Mouse (Mus musculus) megakaryocyte-erythroid progenitor cell, adult 5-6 weeks (primary cell): Measurements from ENCODE around the gene Hist3h2a. TPM values are rescaled to one million over a fixed set of nuclear protein-coding genes. Genes with fewer than 3 reads are reported as not detected.
"Not testable (repeated sequence)": the region's sequence is repeated elsewhere in the genome, so short reads cannot be mapped to it uniquely, and the experiment has no call there.

Source experiments
- ATAC-seq: replicated peaks from 2 replicates; pipeline ENCODE4 v1.8.0; 2016; ENCODE audit warnings: mild to moderate bottlenecking, inconsistent platforms; ENCODE audit not compliant: severe bottlenecking, poor library complexity, low FRiP score, low TSS enrichment
- total RNA-seq, 2 experiments: library from RNA; stranded (forward) in 1 of 2; stranded (reverse) in 1 of 2; fragments of 200-1000, 215-1000 nt in 1 of 2; fragments of >200 nt in 1 of 2; fragmentation: Nextera tagmentation in 1 of 2; gene quantifications; 2 replicates each; pipeline ENCODE4 v1.2.3; 2014 to 2017

The Hist3h2a gene
- total RNA-seq, 2 experiments from 2014 or later, result 29.7 to 296 TPM

- ATAC-seq, result no peak
Measured at GRCm38 (mm10) chr11:58944136-58944535, 10.3 kb upstream of the Hist3h2a start.

GRCm38 (mm10) chr11:58947306-58947705 lies 7.2 kb upstream of the Hist3h2a start:
- no peak for ATAC-seq

GRCm38 (mm10) chr11:58947798-58948528 lies 6.5 kb upstream of the Hist3h2a start:
- ATAC-seq, result peak; percentile 50

GRCm38 (mm10) chr11:58948542-58949479 lies 5.7 kb upstream of the Hist3h2a start, which contains the start of gene Hist3h2ba:
Hist3h2ba (plus strand) TSS chr11:58948920.
- ATAC-seq, result peak; percentile 80

- no peak for ATAC-seq
Measured at GRCm38 (mm10) chr11:58949480-58950431, 4.7 kb upstream of the Hist3h2a start.

GRCm38 (mm10) chr11:58951210-58951609 lies 3.3 kb upstream of the Hist3h2a start:
- ATAC-seq, result no peak

- no peak; the same call in 1 of the 2 replicates for ATAC-seq
Measured at GRCm38 (mm10) chr11:58953351-58954169, 925 bp upstream of the Hist3h2a start.

- not testable (repeated sequence) for ATAC-seq
Measured at GRCm38 (mm10) chr11:58954170-58954419, 390 bp upstream of the Hist3h2a start.

GRCm38 (mm10) chr11:58955143-58955867 lies 820 bp downstream of the Hist3h2a start:
- ATAC-seq, result no peak

- no peak for ATAC-seq
Measured at GRCm38 (mm10) chr11:58955868-58956257, 1.4 kb downstream of the Hist3h2a start.

- ATAC-seq, result no peak
Measured at GRCm38 (mm10) chr11:58957226-58957914, 2.9 kb downstream of the Hist3h2a start.

- ATAC-seq, result no peak
Measured at GRCm38 (mm10) chr11:58958536-58958935, 4.1 kb downstream of the Hist3h2a start.

GRCm38 (mm10) chr11:58959186-58959825 lies 4.8 kb downstream of the Hist3h2a start:
- no peak for ATAC-seq

GRCm38 (mm10) chr11:58959921-58960465 lies 5.5 kb downstream of the Hist3h2a start:
- ATAC-seq, result peak; percentile 79

- no peak for ATAC-seq
Measured at GRCm38 (mm10) chr11:58961364-58962177, 7.1 kb downstream of the Hist3h2a start.

- ATAC-seq, result peak; percentile 29; the same call in 1 of the 2 replicates
Measured at GRCm38 (mm10) chr11:58963543-58963942, 9.1 kb downstream of the Hist3h2a start.
